Mouse (Mus musculus) cerebellum, postnatal 4 days (tissue): ENCODE results near the gene Apoc4.

Experiments
- DNase-seq, 2 experiments: peaks; one replicate each; pipeline ENCODE4 v3.0.0; 2022; ENCODE audit warnings: low spot score in 2 of 2, mixed read lengths in 1 of 2

Gene Apoc4

DNA sequence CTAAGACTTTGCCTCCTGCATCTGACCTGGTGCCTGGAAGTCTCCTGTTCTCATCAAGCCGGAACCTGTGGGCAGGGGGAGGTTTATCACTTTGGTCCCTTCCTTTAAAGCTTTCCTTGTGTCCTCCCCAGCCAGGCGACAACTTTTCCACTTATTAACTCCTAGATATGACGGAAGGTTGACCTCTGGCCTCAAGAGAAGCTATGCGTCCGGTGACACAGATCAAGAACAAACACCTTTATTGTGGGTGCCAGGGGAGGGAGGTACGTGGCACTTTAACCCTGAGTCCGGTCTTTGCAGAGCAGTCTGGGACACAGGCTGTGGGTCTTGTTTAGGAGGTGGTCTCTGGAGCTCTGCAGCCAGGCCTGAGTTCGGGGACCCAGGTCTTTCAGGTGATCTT, 3.4 kb downstream of the Apoc4 start, which contains the start of gene Apoc2:
TSS of gene Apoc2 (minus strand) at position 70 of the 400 bp plus-strand sequence.
- DNase-seq: no peak

GRCm38 (mm10) chr7:19676662-19677061, 4.6 kb downstream of the Apoc4 start:
- DNase-seq: no peak

DNA sequence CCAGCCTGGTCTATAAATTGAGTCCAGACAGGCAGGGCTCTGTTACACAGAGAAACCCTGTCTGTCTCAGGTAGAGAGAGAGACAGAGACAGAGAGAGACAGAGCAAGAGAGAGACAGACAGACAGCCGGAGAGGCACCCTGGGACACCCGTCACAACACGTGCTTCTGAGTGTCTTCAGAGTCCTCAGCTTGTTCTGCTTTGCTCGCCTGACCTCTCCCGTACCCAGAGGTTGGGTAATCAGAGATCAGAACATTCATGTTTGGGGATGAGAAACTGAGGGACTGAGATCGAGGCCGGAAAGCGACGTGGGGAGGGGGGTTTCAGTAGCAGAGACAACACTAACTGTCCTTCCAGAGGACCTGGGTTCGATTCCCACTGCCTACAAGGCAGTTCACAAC, 5.5 kb downstream of the Apoc4 start:
- DNase-seq: no peak

DNA sequence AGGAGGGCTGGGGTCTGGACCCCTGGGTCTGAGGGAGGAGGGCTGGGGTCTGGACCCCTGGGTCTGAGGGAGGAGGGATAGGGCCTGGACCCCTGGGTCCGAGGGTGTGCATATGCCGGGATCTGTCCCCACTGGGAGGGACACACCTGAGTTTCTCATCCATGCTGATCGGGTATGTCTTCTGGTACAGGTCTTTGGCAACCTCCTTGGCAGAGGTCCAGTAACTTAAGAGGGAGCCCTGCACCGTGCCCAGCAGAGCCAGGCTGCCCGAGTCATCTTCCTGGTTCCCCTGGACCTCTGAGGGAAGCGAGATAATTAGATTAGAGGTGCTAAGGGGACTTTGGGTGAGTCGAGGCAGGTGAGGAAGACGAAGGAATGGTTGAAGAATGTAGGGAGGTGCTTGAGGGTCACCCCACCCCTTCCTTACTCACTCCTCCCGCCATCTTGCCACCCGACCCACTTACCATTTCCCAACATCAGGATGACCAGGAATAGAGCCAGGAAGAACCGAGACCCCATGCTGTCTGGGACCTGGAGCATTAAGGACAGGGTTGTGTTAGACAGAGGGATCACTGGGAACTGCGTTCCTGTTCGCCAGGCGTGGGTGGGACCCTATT, 8.1 kb downstream of the Apoc4 start:
- DNase-seq: no peak

- DNase-seq: no peak
Observed at GRCm38 (mm10) chr7:19671511-19671910, 9.8 kb downstream of the Apoc4 start.

DNA sequence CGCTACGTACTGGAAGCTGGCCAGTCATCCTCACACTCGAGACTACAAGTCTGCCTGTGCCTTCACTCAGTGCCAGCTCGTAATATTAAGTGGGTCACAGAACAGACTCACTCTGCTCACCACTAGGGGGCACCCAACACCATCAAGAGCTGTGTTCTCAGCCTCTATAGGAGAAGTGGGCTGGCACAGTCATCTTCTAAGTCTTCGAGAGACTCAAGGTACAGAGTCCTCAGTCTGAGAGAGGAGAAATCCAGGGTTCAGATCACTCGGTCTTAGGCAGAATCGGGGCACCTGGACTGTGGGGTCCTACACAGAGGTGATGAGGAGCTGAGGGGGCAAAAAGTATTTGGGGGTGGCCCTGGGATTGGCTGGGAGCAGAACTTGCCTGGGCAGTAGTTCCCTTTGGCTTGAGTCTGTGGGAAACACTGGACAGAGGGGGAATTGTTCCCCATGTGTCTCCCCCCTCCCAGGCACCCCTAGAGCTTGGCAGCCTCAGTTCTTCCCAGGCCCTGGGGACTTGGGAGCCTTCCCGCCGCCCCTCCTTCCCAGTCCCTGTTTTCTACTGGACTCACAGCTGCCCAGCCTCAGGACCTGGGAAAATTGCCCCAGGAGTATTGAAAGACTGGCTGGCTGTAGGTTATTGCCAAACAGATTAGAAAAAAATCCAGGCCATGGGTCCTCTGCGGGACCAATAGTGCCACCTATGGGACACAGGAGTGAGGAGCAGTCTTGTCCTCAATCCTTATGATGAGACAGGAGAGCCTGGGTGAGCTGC, 12.1 kb downstream of the Apoc4 start:
- DNase-seq: peak; percentile 85 to 92

- no peak for DNase-seq
Observed at GRCm38 (mm10) chr7:19667434-19667833, 13.8 kb downstream of the Apoc4 start.

DNA sequence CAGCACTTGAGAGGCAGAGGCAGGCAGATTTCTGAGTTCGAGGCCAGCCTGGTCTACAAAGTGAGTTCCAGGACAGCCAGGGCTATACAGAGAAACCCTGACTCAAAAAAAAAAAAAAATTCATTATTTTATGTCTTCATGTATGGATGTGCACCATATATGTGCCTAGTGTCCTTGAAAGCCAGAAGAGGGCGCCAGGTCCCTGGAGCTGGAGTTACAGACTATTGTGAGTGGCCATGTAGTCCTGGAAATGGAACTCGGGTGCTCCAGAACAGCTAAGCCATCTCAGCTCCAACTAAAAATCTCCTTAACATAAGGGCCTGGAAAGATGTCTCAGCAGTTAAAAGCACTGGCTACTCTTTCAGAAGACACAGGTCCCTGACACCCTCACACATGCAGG, 14.5 kb downstream of the Apoc4 start:
- no peak for DNase-seq

- DNase-seq: peak; percentile 94 to 97
Observed at GRCm38 (mm10) chr7:19664955-19665841, 16.1 kb downstream of the Apoc4 start, which contains the start of gene Clptm1. Clptm1 (minus strand) TSS chr7:19665033.

DNA sequence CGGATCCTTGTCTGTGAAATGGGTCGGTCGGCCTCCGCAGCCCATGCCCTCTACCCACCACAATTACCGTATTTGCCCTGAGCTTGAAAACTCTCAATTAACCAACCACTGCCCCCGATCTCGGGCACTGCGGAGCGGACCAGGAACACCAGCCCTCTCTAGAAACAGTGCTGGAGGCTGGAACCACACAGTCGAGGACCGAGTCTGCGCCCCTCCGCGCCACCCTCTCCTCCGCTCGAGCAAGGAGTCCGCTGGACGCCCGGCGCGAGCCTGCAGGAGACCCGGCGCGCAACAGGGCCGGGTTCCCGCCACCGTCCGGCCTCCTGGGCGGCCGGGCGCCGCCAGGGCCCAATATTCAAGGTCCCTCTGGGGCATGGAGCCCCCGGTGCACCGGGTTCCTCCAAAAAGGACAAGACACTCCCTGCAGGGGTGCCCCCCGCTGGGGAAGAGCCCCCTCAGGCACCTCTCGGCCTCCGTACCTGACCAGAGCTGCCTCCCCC, 16.8 kb downstream of the Apoc4 start:
- no peak for DNase-seq

DNA sequence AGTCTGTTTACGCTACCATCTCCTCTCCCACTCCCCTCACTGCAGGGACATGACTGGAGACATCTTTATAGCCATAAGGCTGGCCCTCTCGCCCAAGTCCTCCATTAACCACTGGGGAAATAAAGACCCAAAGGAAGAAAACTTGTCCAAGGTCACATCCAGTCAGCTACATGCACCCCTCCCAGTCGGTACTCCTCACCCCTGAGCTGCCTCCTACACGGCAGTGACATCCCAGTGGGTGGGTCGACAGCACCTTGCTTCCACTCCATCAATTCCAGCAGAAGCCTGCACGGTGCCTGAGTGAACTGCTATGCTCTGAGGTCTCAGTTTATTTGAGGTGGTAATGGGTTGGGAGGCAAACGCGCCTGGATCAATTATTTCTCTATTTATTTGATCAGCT, 17.3 kb downstream of the Apoc4 start:
- DNase-seq: peak in 1 of 2 experiments; percentile 15

- no peak for DNase-seq
Observed at GRCm38 (mm10) chr7:19652614-19653013, 28.7 kb downstream of the Apoc4 start.

- no peak for DNase-seq
Observed at GRCm38 (mm10) chr7:19651063-19651786, 30.1 kb downstream of the Apoc4 start.

GRCm38 (mm10) chr7:19641223-19641622, 40.1 kb downstream of the Apoc4 start:
- no peak for DNase-seq

GRCm38 (mm10) chr7:19635074-19635827, 46.0 kb downstream of the Apoc4 start:
- DNase-seq: no peak

DNA sequence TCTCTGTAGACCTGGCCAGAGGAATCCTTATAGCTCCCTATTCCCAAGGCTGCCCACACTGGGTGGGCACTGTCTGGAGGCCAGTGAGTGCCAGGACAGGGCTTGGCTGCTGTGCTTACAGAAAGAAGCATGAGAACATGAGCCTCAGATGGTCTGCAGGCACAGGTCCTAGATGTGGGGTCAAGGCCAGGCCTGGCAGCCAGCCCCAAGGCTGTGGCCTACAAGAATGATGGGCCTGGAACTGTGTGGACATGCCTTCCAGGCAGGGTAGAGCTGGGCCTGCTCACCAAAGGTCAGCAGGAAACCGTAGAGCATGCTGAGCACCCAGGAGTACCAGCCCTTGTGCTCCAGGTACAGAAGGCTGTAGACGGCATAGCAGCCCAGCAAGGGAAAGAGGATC, 46.7 kb downstream of the Apoc4 start:
- DNase-seq: no peak

GRCm38 (mm10) chr7:19633855-19634254, 47.4 kb downstream of the Apoc4 start:
- DNase-seq: no peak

DNA sequence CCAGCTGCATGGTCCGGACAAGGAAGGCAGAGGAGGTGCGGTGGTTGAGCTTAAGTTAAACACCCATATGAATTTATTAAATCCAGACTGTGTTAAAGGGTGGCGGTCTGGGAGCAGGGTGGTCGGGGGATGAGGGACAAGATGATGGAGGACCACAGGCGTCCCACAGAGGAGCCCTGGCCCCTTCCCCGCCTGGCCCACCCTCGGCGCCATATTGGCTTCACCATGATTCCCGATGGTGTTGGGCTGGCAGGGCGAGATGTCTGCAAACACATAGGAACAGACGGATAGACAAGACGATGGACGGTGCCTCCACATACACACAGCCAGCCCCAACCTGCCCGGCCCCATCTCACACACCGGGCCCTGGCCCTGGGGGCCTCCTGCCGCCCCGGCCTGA, 48.1 kb downstream of the Apoc4 start:
- no peak for DNase-seq

GRCm38 (mm10) chr7:19632720-19633119, 48.6 kb downstream of the Apoc4 start:
- DNase-seq: no peak

- DNase-seq: no peak
Observed at GRCm38 (mm10) chr7:19632275-19632674, 49.0 kb downstream of the Apoc4 start.

- peak; percentile 82 to 88 for DNase-seq
Observed at GRCm38 (mm10) chr7:19629361-19629734, 51.9 kb downstream of the Apoc4 start, which contains the start of gene Relb. Relb (minus strand) TSS chr7:19629438.
